Mouse (Mus musculus) lung, postnatal 10 days (tissue): ENCODE measurements around the gene Grin3a.
"Not testable (repeated sequence)": the region's sequence is repeated elsewhere in the genome, so short reads cannot be mapped to it uniquely, and the experiment has no call there.

ENCODE experiments used
- DNase-seq: peaks from one replicate; pipeline ENCODE4 v3.0.0; 2021

The Grin3a gene

GRCm38 (mm10) chr4:49680171-49680875, 165.2 kb downstream of the Grin3a start:
- DNase-seq = peak; percentile 14

- DNase-seq = no peak
Measured at GRCm38 (mm10) chr4:49676790-49677189, 168.8 kb downstream of the Grin3a start.

- DNase-seq = peak; percentile 45
Measured at GRCm38 (mm10) chr4:49676071-49676470, 169.5 kb downstream of the Grin3a start.

GRCm38 (mm10) chr4:49664850-49665249, 180.7 kb downstream of the Grin3a start:
- DNase-seq = no peak

- DNase-seq = peak; percentile 16
Measured at GRCm38 (mm10) chr4:49662231-49662630, 183.3 kb downstream of the Grin3a start.

GRCm38 (mm10) chr4:49661664-49662063, 183.9 kb downstream of the Grin3a start:
- no peak for DNase-seq

- DNase-seq = no peak
Measured at GRCm38 (mm10) chr4:49659421-49659820, 186.1 kb downstream of the Grin3a start.

GRCm38 (mm10) chr4:49639913-49640312, 205.6 kb downstream of the Grin3a start:
- no peak for DNase-seq

GRCm38 (mm10) chr4:49637821-49638220, 207.7 kb downstream of the Grin3a start:
- no peak for DNase-seq

GRCm38 (mm10) chr4:49632139-49632481, 213.4 kb downstream of the Grin3a start:
- no peak for DNase-seq

GRCm38 (mm10) chr4:49631319-49632138, 214.0 kb downstream of the Grin3a start, which contains the start of gene Rnf20:
Gene Rnf20, plus strand, starts transcription at chr4:49632006.
- DNase-seq = peak; percentile 98

- DNase-seq = no peak
Measured at GRCm38 (mm10) chr4:49628941-49629340, 216.6 kb downstream of the Grin3a start.

GRCm38 (mm10) chr4:49626973-49627372, 218.6 kb downstream of the Grin3a start:
- DNase-seq = peak; percentile 82

- not testable (repeated sequence) for DNase-seq
Measured at GRCm38 (mm10) chr4:49624969-49625368, 220.6 kb downstream of the Grin3a start.

- no peak for DNase-seq
Measured at GRCm38 (mm10) chr4:49623916-49624315, 221.6 kb downstream of the Grin3a start.

GRCm38 (mm10) chr4:49622272-49622671, 223.3 kb downstream of the Grin3a start:
- no peak for DNase-seq

- DNase-seq = not testable (repeated sequence)
Measured at GRCm38 (mm10) chr4:49619861-49620260, 225.7 kb downstream of the Grin3a start.

GRCm38 (mm10) chr4:49616924-49617323, 228.6 kb downstream of the Grin3a start:
- DNase-seq = no peak
